9 mouse cellular contexts compared by ENCODE assay signal in genomic region chr3:96645018-96645649, GRCm38 (mm10). TPM values are rescaled to one million over a fixed set of nuclear protein-coding genes. Genes with fewer than 3 reads are reported as not detected.
DNase-seq lines count a peak whose midpoint lies in the region; ATAC-seq and TF ChIP-seq lines count a peak whose summit lies in the region.
"Had no signal": no experiment of that assay in that cellular context is flagged by ENCODE, and none has a peak within 500 bp of the region (broad histone marks: within the 10 kb centered on the region; RNA-seq: fewer than 3 reads in every experiment).

TSS of gene Itga10 (plus strand) at chr3:96645584.

- peak in 1 of 2 experiments; percentile 26 for DNase-seq in layer of hippocampus, adult 2 months (ENCODE audit: low spot score in 2 of 2)
- no peak for DNase-seq in layer of hippocampus, adult 8-10 months (ENCODE audit: low spot score in 2 of 2)
- peak; percentile 27 to 58 for DNase-seq in adrenal gland, postnatal 36 days
- peak; percentile 45 for DNase-seq in gastrocnemius, adult 2 months
- DNase-seq in frontal cortex, postnatal 36 days (ENCODE audit: low spot score in 2 of 2), result no peak

- no peak within 1 kb of the TSS for H3K4me2 ChIP-seq in kidney, embryonic 14.5 days (replicated peaks; ENCODE audit: low read depth, low read length)
- H3K4me2 ChIP-seq: neural tube, embryonic 12.5 days had no signal

- 71% methylated on average over 7 of the region's 7 CpGs for WGBS in kidney, embryonic 14.5 days

- H3K4me1 ChIP-seq in E14TG2a.4 (replicated peaks; ENCODE audit: low read depth, low read length), result peaks cover 38% of the 10 kb centered on the region
- H3K4me1 ChIP-seq in kidney, embryonic 14.5 days (ENCODE audit: control insufficient read depth, insufficient read depth, low read length), result no peaks in the 10 kb centered on the region
- H3K4me1 ChIP-seq: neural tube, embryonic 12.5 days had no signal

- TF ChIP-seq CTCF in layer of hippocampus, adult 2 months (conservative IDR thresholded peaks at IDR 0.05), result peak; percentile 83
- TF ChIP-seq CTCF in E14TG2a.4 (conservative IDR thresholded peaks at IDR 0.05; ENCODE audit: low read length), result peak; percentile 69
- peak; percentile 72 for TF ChIP-seq CTCF in gastrocnemius, adult 2 months (IDR thresholded peaks at IDR 0.05)

- peak; percentile 68 for ATAC-seq in kidney, embryonic 14.5 days (ENCODE audit: low FRiP score, low TSS enrichment)
- peak; percentile 57; the same call in 1 of the 2 replicates for ATAC-seq in megakaryocyte, adult 5-6 weeks (ENCODE audit: poor library complexity, severe bottlenecking)

- no peaks in the 10 kb centered on the region for H3K27me3 ChIP-seq in E14TG2a.4 (ENCODE audit: insufficient read depth, low read length)
- no peaks in the 10 kb centered on the region for H3K27me3 ChIP-seq in kidney, embryonic 14.5 days (ENCODE audit: control insufficient read depth, insufficient read depth, low read length)
- H3K27me3 ChIP-seq: neural tube, embryonic 12.5 days had no signal

- intact Hi-C loops in gastrocnemius, adult 2 months (cut with DNase I), result no loop called here

- no peaks in the 10 kb centered on the region for H3K9me3 ChIP-seq in E14TG2a.4 (ENCODE audit: low read length)
- no peaks in the 10 kb centered on the region for H3K9me3 ChIP-seq in kidney, embryonic 14.5 days (ENCODE audit: control insufficient read depth, low read length)
- H3K9me3 ChIP-seq: neural tube, embryonic 12.5 days had no signal

- H3K9ac ChIP-seq in kidney, embryonic 14.5 days (ENCODE audit: low read depth, low read length), result no peak within 1 kb of the TSS
- H3K9ac ChIP-seq: neural tube, embryonic 12.5 days had no signal

- no peak within 1 kb of the TSS for H3K4me3 ChIP-seq in layer of hippocampus, adult 2 months
- no peak within 1 kb of the TSS for H3K4me3 ChIP-seq in E14TG2a.4 (replicated peaks; ENCODE audit: low read length)
- peak within 1 kb of the TSS; percentile 50 for H3K4me3 ChIP-seq in gastrocnemius, adult 2 months
- no peak within 1 kb of the TSS for H3K4me3 ChIP-seq in kidney, embryonic 14.5 days (ENCODE audit: low read length)
- H3K4me3 ChIP-seq: neural tube, embryonic 12.5 days had no signal

- peaks cover 41% of the 10 kb centered on the region for H3K36me3 ChIP-seq in E14TG2a.4 (ENCODE audit: insufficient read depth, low read length)
- H3K36me3 ChIP-seq in kidney, embryonic 14.5 days (ENCODE audit: control insufficient read depth, insufficient read depth, low read length), result peaks cover 27% of the 10 kb centered on the region

- H3K27ac ChIP-seq in layer of hippocampus, adult 2 months, result no peak within 1 kb of the TSS
- peak within 1 kb of the TSS; percentile 32; the same call in 1 of the 2 replicates for H3K27ac ChIP-seq in gastrocnemius, adult 2 months
- H3K27ac ChIP-seq in kidney, embryonic 14.5 days (ENCODE audit: low read depth, low read length), result no peak within 1 kb of the TSS
- H3K27ac ChIP-seq: neural tube, embryonic 12.5 days had no signal

RNA-seq across cellular contexts. Expression of gene Itga10, which starts in this region (rescaled TPM):
- 1 to 10 TPM; 2.0 to 3.1 TPM for total RNA-seq in layer of hippocampus, adult 2 months (2021)
- 1 to 10 TPM; 1.5 to 4.0 (median 3.2) TPM for total RNA-seq in layer of hippocampus, adult 8-10 months (2022)
- 1 to 10 TPM; 1.3 to 2.3 TPM for total RNA-seq in adrenal gland, postnatal 36 days (2021)
- 1 to 10 TPM in 1 of 2 experiments, under 1 TPM in 1; 0.74 to 1.4 TPM for total RNA-seq in gastrocnemius, adult 2 months (2021)
- 0.73 and 1.1 TPM in 2 replicates for polyA plus RNA-seq in kidney, embryonic 14.5 days (2014; fragmentation: Nextera tagmentation; extraction: Ambion mirVana)
- 0.02 and 0.29 TPM in 2 replicates for total RNA-seq in megakaryocyte, adult 5-6 weeks (2015)
- 0.15 TPM in 1 of 2 replicates, not detected in the other for total RNA-seq in megakaryocyte, adult 5-6 weeks (2017)

Comparison
In these comparisons a context has a peak if more than half of its experiments do, and no peak if none do; other contexts are left out.
1. Peak in ATAC-seq in megakaryocyte, adult 5-6 weeks; RNA of the gene not detected or under 1 TPM.
2. DNase-seq: peak in adrenal gland, postnatal 36 days (2 of 2) and gastrocnemius, adult 2 months (single experiment); none in layer of hippocampus, adult 8-10 months (0 of 2) and frontal cortex, postnatal 36 days (0 of 2).
3. Peak in every context shown above with its lines, with median percentiles within 50 percentile points of each other: CTCF ChIP-seq.